Mouse (Mus musculus) heart, adult 2 months (tissue): ENCODE data around the gene Hes6. TPM values are rescaled to one million over a fixed set of nuclear protein-coding genes. Genes with fewer than 3 reads are reported as not detected.

ENCODE experiments used
- DNase-seq, 2 experiments: peaks; one replicate each; pipeline ENCODE4 v3.0.0; 2021
- H3K27ac ChIP-seq: fragments of 200-600 bp; 2 replicates; pipeline ENCODE4 v1.8.1; 2022
- H3K27me3 ChIP-seq: fragments of 200-500 bp; 2 replicates; pipeline ENCODE4 v1.6.1; 2012; ENCODE audit warnings: mild to moderate bottlenecking, low read length, inconsistent platforms, mixed read lengths; ENCODE audit not compliant: control insufficient read depth, insufficient read depth
- H3K36me3 ChIP-seq: fragments of 200-500 bp; 2 replicates; pipeline ENCODE4 v1.6.1; 2012; ENCODE audit warnings: low read length, inconsistent platforms; ENCODE audit not compliant: control insufficient read depth, insufficient read depth
- H3K4me1 ChIP-seq: fragments of 200-500 bp; 2 replicates; pipeline ENCODE4 v1.6.1; 2011; ENCODE audit warnings: low read length; ENCODE audit not compliant: control insufficient read depth, insufficient read depth
- H3K4me3 ChIP-seq: fragments of 200-600 bp; 2 replicates; pipeline ENCODE4 v1.8.1; 2022
- H3K79me2 ChIP-seq: fragments of 200-500 bp; replicated peaks from 2 replicates; pipeline ENCODE4 v1.6.1; 2012; ENCODE audit warnings: mild to moderate bottlenecking, inconsistent platforms, low read length, moderate library complexity, mixed read lengths; ENCODE audit not compliant: control insufficient read depth, insufficient read depth
- H3K9ac ChIP-seq: fragments of 200-500 bp; 2 replicates; pipeline ENCODE4 v1.6.1; 2012; ENCODE audit warnings: low read depth, mild to moderate bottlenecking, control low read depth, inconsistent platforms, low read length, mixed read lengths
- CTCF ChIP-seq: fragments of 200-600 bp; IDR thresholded peaks from 2 replicates; pipeline ENCODE4 v1.8.1; 2022; ENCODE audit warnings: antibody characterized with exemption, mild to moderate bottlenecking, moderate library complexity
- EP300 ChIP-seq: fragments of 200-500 bp; IDR thresholded peaks from 2 replicates; pipeline ENCODE4 v1.6.1; 2011; ENCODE audit warnings: low read depth, low read length, control low read depth; ENCODE audit not compliant: insufficient read depth
- POLR2A ChIP-seq: fragments of 200-500 bp; IDR thresholded peaks from 2 replicates; pipeline ENCODE4 v1.6.1; 2011; ENCODE audit warnings: mild to moderate bottlenecking, low read depth, low read length, control low read depth; ENCODE audit not compliant: insufficient read depth
- WGBS: fragments of 180-500 bp; shearing (Covaris S2); methylation state at CpG from one replicate; pipeline ENCODE4 v1.1.7; 2018; 5-methylcytosine and 5-hydroxymethylcytosine counted together
- intact Hi-C: fragments of 180-260 bp; cut with DNase I; formaldehyde crosslinking; loops from one replicate; pipeline ENCODE4 v1.15.1; 2025
- polyA plus RNA-seq: library from polyadenylated mRNA; depleted of rRNA; stranded (reverse); fragments of >200 nt; gene quantifications from 2 replicates; pipeline ENCODE4 v1.2.3, GENCODE M21; 2012
- total RNA-seq, 2 experiments: library from RNA; stranded (reverse); gene quantifications; 2 replicates each; pipeline ENCODE4 v1.2.3; 2021

The Hes6 gene
- total and polyA plus RNA-seq, 3 experiments = 17.4 to 25.8 (median 18.2) TPM

- H3K79me2 ChIP-seq = no peaks in the 10 kb centered on the region
- peak; percentile 81 to 89 for DNase-seq
- peak; percentile 36; the same call in 1 of the 2 replicates for TF ChIP-seq POLR2A
- TF ChIP-seq EP300 = peak; percentile 99
- peak; percentile 24; the same call in 1 of the 2 replicates for TF ChIP-seq CTCF
- peaks cover 18% of the 10 kb centered on the region for H3K36me3 ChIP-seq
- 10% methylated on average over 8 of the region's 8 CpGs for whole genome bisulfite sequencing
- H3K27me3 ChIP-seq = no peaks in the 10 kb centered on the region
- H3K4me1 ChIP-seq = peaks cover 25% of the 10 kb centered on the region
- H3K4me3 ChIP-seq = no peak overlapping the region
- intact Hi-C loops = no loop called here
- H3K9ac ChIP-seq = peak overlapping the region; percentile 32
- peak overlapping the region; percentile 83 for H3K27ac ChIP-seq
Observed at GRCm38 (mm10) chr1:91446060-91446459, 32.2 kb upstream of the Hes6 start.

GRCm38 (mm10) chr1:91444841-91445830, 31.3 kb upstream of the Hes6 start:
- intact Hi-C loops = no loop called here
- no peak for DNase-seq
- Histone ChIP-seq H3K27ac (peak overlapping the region; percentile 83), H3K79me2 (no peaks in the 10 kb centered on the region), H3K27me3 (no peaks in the 10 kb centered on the region), H3K4me3 (no peak overlapping the region), H3K4me1 (peaks cover 22% of the 10 kb centered on the region), H3K9ac (peak overlapping the region; percentile 5; the same call in 1 of the 2 replicates), H3K36me3 (peaks cover 18% of the 10 kb centered on the region)
- TF ChIP-seq POLR2A = no peak
- no peak for TF ChIP-seq EP300
- no peak for TF ChIP-seq CTCF
- 90% methylated on average over 17 of the region's 17 CpGs for WGBS

GRCm38 (mm10) chr1:91442350-91442990, 28.6 kb upstream of the Hes6 start:
- intact Hi-C loops = no loop called here
- peaks cover 7% of the 10 kb centered on the region for H3K36me3 ChIP-seq

GRCm38 (mm10) chr1:91441855-91442254, 28.0 kb upstream of the Hes6 start:
- Histone ChIP-seq H3K79me2 (no peaks in the 10 kb centered on the region), H3K4me3 (no peak overlapping the region), H3K36me3 (peaks cover 10% of the 10 kb centered on the region), H3K4me1 (peaks cover 18% of the 10 kb centered on the region), H3K9ac (no peak overlapping the region), H3K27ac (no peak overlapping the region), H3K27me3 (no peaks in the 10 kb centered on the region)
- 93% methylated on average over 3 of the region's 3 CpGs for WGBS
- DNase-seq = no peak
- intact Hi-C loops = no loop called here
- TF ChIP-seq EP300 = no peak
- no peak for TF ChIP-seq POLR2A
- TF ChIP-seq CTCF = no peak

More at GRCm38 (mm10) chr1:91442350-91442990, 28.6 kb upstream of the Hes6 start:
- H3K27ac ChIP-seq = no peak overlapping the region
- peaks cover 17% of the 10 kb centered on the region for H3K4me1 ChIP-seq
- H3K79me2 ChIP-seq = no peaks in the 10 kb centered on the region
- no peaks in the 10 kb centered on the region for H3K27me3 ChIP-seq
- DNase-seq = no peak
- H3K4me3 ChIP-seq = no peak overlapping the region
- no peak overlapping the region for H3K9ac ChIP-seq
- TF ChIP-seq POLR2A = no peak
- no peak for TF ChIP-seq EP300
- TF ChIP-seq CTCF = no peak
- WGBS = 87% methylated on average over 7 of the region's 7 CpGs

- no peak overlapping the region for H3K9ac ChIP-seq
- TF ChIP-seq POLR2A (no peak), EP300 (no peak), CTCF (no peak)
- WGBS = 93% methylated on average over 8 of the region's 8 CpGs
- intact Hi-C loops = no loop called here
- H3K4me1 ChIP-seq = peaks cover 19% of the 10 kb centered on the region
- H3K79me2 ChIP-seq = no peaks in the 10 kb centered on the region
- peaks cover 14% of the 10 kb centered on the region for H3K36me3 ChIP-seq
- no peaks in the 10 kb centered on the region for H3K27me3 ChIP-seq
- no peak overlapping the region for H3K4me3 ChIP-seq
- no peak overlapping the region for H3K27ac ChIP-seq
- DNase-seq = no peak
Observed at GRCm38 (mm10) chr1:91439776-91440175, 25.9 kb upstream of the Hes6 start.

GRCm38 (mm10) chr1:91437573-91437972, 23.7 kb upstream of the Hes6 start:
- intact Hi-C loops = loop anchor here (2.0 kb wide), 1 partner anchor 21 kb away; the partner anchor contains the start of gene Per2
- H3K27me3 ChIP-seq = no peaks in the 10 kb centered on the region
- peaks cover 14% of the 10 kb centered on the region for H3K36me3 ChIP-seq
- peaks cover 19% of the 10 kb centered on the region for H3K4me1 ChIP-seq
- no peak overlapping the region for H3K9ac ChIP-seq
- no peak for DNase-seq
- 93% methylated on average over 7 of the region's 7 CpGs for WGBS
- H3K79me2 ChIP-seq = no peaks in the 10 kb centered on the region
- TF ChIP-seq CTCF (no peak), POLR2A (no peak), EP300 (no peak)
- H3K27ac ChIP-seq = peak overlapping the region; percentile 94
- H3K4me3 ChIP-seq = no peak overlapping the region
